Mouse (Mus musculus) brain, embryonic 14.5 days (tissue): ENCODE data around the gene Chd3.

Source experiments
- CTCF ChIP-seq: fragments of 200-500 bp; IDR thresholded peaks from 2 replicates; pipeline ENCODE4 v1.5.1; 2012; ENCODE audit warnings: inconsistent platforms, mild to moderate bottlenecking, moderate library complexity, borderline replicate concordance; ENCODE audit not compliant: insufficient read depth, insufficient read length; ENCODE audit errors: extremely low read depth
- POLR2A ChIP-seq: fragments of 200-500 bp; IDR thresholded peaks from 2 replicates; pipeline ENCODE4 v1.6.1; 2012; ENCODE audit warnings: mild to moderate bottlenecking, inconsistent platforms, borderline replicate concordance; ENCODE audit not compliant: poor library complexity, insufficient read depth, insufficient read length, severe bottlenecking; ENCODE audit errors: extremely low read depth

DNA sequence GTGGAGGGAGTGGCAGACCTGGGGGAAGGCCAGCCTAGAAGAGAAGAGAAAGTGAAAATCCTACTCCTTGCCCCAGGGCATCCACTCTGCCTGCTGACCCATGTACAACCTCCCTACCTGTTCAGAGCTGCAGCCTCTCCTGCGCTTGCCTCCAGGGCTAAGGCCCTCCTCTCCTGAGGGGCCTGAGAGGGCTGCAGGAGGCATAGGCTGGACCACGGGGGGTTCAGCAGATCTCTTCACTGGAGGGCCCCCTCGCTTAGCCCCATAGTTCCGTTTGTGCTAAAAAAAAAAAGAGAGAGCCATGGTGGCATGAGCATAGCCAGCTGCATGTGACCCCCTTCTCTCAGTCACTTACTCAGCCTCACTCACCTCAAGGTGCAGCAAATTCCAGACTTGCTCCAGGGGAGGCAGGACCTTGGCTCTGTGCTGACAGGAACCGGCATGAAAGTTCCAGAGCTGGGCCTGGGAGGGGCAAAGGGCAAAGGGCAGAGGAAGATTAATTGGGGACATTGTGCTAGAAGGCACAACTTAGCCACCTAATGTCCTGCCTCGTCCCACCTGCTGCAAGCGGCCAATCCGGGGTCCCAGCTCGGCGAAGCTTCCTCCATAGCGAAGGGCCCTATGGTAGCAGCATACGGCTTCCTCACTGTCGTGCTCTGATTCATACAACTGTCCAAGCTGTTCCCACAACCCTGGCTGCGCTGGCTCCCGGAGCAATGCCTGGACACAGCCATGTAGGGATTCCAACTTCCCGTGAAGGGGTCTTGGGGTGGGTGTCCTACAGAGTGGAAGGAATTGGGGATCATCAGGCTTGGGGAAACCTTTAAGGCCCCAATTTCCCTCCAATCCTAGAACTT lies 37.9 kb upstream of the Chd3 start:
- TF ChIP-seq CTCF (no peak), POLR2A (no peak)
